Mouse (Mus musculus) natural killer cell, adult 2 months (primary cell): ENCODE measurements around the gene Hmgb4.

Experiments
- DNase-seq, 2 experiments: peaks; one replicate each; pipeline ENCODE4 v3.0.0; 2022; ENCODE audit warnings: low spot score in 2 of 2

Gene Hmgb4

GRCm38 (mm10) chr4:128227377-128228316, 33.1 kb downstream of the Hmgb4 start:
- no peak for DNase-seq

GRCm38 (mm10) chr4:128224453-128224852, 36.3 kb downstream of the Hmgb4 start:
- no peak for DNase-seq

DNA sequence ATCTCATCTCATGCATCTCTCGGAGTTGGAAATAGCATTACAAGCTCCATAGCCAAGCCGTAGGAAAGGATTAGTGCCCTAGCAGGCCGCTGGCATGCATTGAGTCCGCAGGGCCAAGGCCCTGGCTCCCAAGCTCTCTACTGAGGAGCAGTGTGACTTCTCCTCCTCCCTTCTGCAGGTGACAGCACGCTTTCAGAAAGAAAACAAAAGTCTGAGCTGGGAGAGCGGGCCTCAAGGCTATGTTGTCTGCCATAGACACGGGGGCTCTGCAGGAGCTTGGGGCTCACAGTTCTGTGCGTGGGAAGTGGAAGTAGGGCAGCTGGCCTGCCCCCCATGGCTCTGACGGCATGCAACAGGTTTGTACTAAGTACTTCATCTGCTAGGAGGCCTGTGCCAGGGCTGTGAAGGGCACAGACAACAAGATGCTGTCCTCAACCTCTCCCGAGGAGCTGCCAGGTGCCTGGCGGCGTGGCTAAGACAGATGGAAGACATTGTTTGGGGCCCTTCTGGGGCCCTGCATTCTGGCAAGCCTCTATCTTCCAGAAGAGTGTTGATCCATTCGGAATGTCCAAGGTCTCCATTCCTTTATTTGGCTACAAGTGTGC, 42.7 kb downstream of the Hmgb4 start:
- DNase-seq = no peak
